Mouse (Mus musculus) kidney, adult 2 months (tissue): Measurements from ENCODE around the gene Polr2a. TPM values are rescaled to one million over a fixed set of nuclear protein-coding genes. Genes with fewer than 3 reads are reported as not detected.

Source experiments
- DNase-seq: peaks from one replicate; pipeline ENCODE4 v3.0.0; 2021
- H3K27ac ChIP-seq: fragments of 200-500 bp; 2 replicates; pipeline ENCODE4 v1.5.1; 2012; ENCODE audit warnings: low read depth, low read length, control low read depth, inconsistent platforms; ENCODE audit not compliant: insufficient read depth
- H3K27me3 ChIP-seq: fragments of 200-500 bp; replicated peaks from 2 replicates; pipeline ENCODE4 v1.6.1; 2012; ENCODE audit warnings: mild to moderate bottlenecking, moderate library complexity, low read length, inconsistent platforms; ENCODE audit not compliant: control insufficient read depth, insufficient read depth
- H3K36me3 ChIP-seq: fragments of 200-500 bp; 2 replicates; pipeline ENCODE4 v1.6.1; 2012; ENCODE audit warnings: mild to moderate bottlenecking, moderate library complexity, low read length, inconsistent platforms; ENCODE audit not compliant: control insufficient read depth, insufficient read depth
- H3K4me1 ChIP-seq: fragments of 200-500 bp; 2 replicates; pipeline ENCODE4 v1.6.1; 2011; ENCODE audit warnings: low read length; ENCODE audit not compliant: control insufficient read depth, insufficient read depth
- H3K4me3 ChIP-seq: fragments of 200-500 bp; 2 replicates; pipeline ENCODE4 v1.5.1; 2011; ENCODE audit warnings: mild to moderate bottlenecking, low read depth, low read length, control low read depth; ENCODE audit not compliant: insufficient read depth
- CTCF ChIP-seq: fragments of 200-500 bp; conservative IDR thresholded peaks from 2 replicates; pipeline ENCODE4 v1.5.1; 2011; ENCODE audit warnings: low read depth, mild to moderate bottlenecking, control low read depth, low read length, moderate library complexity, mixed read lengths; ENCODE audit not compliant: insufficient read depth, insufficient read length
- POLR2A ChIP-seq: fragments of 200-500 bp; IDR thresholded peaks from one replicate; pipeline ENCODE4 v1.6.1; 2011; ENCODE audit warnings: low read depth, low read length, control low read depth
- WGBS: fragments of 180-500 bp; shearing (Covaris S2); methylation state at CpG from one replicate; pipeline ENCODE4 v1.1.7; 2018; 5-methylcytosine and 5-hydroxymethylcytosine counted together
- polyA plus RNA-seq: library from polyadenylated mRNA; depleted of rRNA; stranded (reverse); fragments of >200 nt; gene quantifications from 2 replicates; pipeline ENCODE4 v1.2.3, GENCODE M21; 2012

The Polr2a gene
- polyA plus RNA-seq, 1 experiment, result 37.8 TPM

- Histone ChIP-seq H3K27me3 (no peaks in the 10 kb centered on the region), H3K27ac (no peak overlapping the region), H3K36me3 (no peaks in the 10 kb centered on the region), H3K4me3 (no peak overlapping the region), H3K4me1 (no peaks in the 10 kb centered on the region)
- DNase-seq, result no peak
- TF ChIP-seq POLR2A (no peak), CTCF (no peak)
- WGBS, result 63% methylated on average over 5 of the region's 5 CpGs
Measured at GRCm38 (mm10) chr11:69774961-69775360, 16.5 kb upstream of the Polr2a start.

GRCm38 (mm10) chr11:69767625-69767909 lies 9.1 kb upstream of the Polr2a start:
- TF ChIP-seq CTCF, result no peak
- TF ChIP-seq POLR2A, result no peak
- H3K27me3 ChIP-seq, result no peaks in the 10 kb centered on the region
- WGBS, result 34% methylated on average over 4 of the region's 4 CpGs
- H3K36me3 ChIP-seq, result no peaks in the 10 kb centered on the region
- DNase-seq, result peak; percentile 28
- H3K4me1 ChIP-seq, result peaks cover 10% of the 10 kb centered on the region
- no peak overlapping the region for H3K4me3 ChIP-seq
- H3K27ac ChIP-seq, result no peak overlapping the region; the same call in none of the 2 replicates

- no peaks in the 10 kb centered on the region for H3K36me3 ChIP-seq
- H3K27ac ChIP-seq, result peak overlapping the region; percentile 58
- WGBS, result 46% methylated on average over 13 of the region's 13 CpGs
- peaks cover 10% of the 10 kb centered on the region for H3K4me1 ChIP-seq
- DNase-seq, result no peak
- TF ChIP-seq POLR2A (no peak), CTCF (no peak)
- no peaks in the 10 kb centered on the region for H3K27me3 ChIP-seq
- H3K4me3 ChIP-seq, result peak overlapping the region; percentile 41; the same call in 1 of the 2 replicates
Measured at GRCm38 (mm10) chr11:69766872-69767624, 8.6 kb upstream of the Polr2a start.

GRCm38 (mm10) chr11:69766126-69766609 lies 7.7 kb upstream of the Polr2a start:
- peak overlapping the region; percentile 68 for H3K27ac ChIP-seq
- H3K36me3 ChIP-seq, result no peaks in the 10 kb centered on the region
- H3K27me3 ChIP-seq, result no peaks in the 10 kb centered on the region
- WGBS, result under 1% methylated on average over 37 of the region's 37 CpGs
- no peak for TF ChIP-seq POLR2A
- no peak for TF ChIP-seq CTCF
- H3K4me1 ChIP-seq, result peaks cover 10% of the 10 kb centered on the region
- H3K4me3 ChIP-seq, result peak overlapping the region; percentile 82
- peak; percentile 70 for DNase-seq

DNA sequence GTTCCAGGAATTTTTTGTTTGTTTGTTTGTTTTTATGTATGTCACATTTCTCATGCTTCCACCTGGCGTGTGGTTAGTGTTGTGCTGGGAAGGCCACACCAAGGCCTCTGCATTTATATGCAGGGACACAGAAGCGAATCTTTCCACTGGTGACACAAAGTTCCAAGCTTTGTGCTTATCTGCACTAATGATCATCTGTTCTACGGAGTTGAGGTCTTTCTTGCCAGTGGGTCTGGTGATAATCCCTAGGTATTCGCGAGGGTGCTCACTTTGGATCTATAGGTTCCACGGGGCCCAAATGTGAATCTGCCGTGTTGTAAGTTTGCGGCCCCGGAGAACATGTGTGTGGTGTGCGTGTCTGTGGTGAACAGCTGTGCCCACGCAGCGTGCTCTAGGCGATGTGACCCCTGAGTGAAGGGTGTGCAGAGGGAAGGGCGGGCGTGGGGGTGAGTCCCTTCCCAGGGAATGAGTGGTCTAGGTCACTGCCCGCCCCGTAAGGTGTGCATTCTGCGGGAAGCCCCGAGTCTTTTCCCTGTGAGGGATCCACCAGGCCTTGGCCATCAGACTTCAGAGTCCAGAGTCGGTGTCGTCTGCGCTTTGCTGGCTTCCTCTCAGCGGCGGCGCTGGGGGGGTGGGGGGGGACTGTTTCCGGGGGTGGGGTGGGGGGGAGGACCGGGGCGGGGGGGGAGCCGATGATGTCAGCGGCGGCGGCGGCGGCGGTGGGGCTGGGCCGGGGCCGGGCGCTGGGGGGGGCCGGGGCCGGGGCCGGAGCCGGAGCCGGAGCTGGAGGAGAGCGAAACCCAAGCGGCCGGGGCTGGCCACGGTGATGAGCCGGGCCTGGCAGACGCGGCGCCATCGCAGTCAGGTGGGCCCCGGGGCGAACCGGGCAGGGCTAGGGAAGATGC lies 7.0 kb upstream of the Polr2a start, which contains the start of gene Zbtb4:
Zbtb4 (plus strand) TSS at position 692 of the 905 bp plus-strand sequence.
- H3K4me3 ChIP-seq, result peak within 1 kb of the TSS; percentile 82

DNA sequence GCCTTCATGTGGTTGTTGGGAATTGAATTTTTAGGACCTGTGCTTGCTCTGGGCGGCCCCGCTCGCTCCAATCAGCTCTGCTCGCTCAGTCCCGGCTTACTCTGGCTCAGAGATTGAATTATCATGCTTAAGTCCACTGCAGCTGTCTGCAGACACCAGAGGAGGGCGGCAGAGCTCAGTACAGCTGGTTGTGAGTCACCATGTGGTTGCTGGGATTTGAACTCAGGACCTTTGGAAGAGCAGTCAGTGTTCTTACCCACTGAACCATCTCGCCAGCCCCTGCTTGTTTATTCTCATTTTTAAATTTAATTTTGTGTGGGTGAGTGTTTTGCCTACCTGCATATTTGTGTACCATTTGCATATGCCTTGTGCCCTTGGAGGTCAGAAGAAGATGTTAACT lies 5.1 kb upstream of the Polr2a start:
- H3K27ac ChIP-seq, result no peak overlapping the region
- 78% methylated on average over 7 of the region's 7 CpGs for WGBS
- no peak for DNase-seq
- TF ChIP-seq CTCF (peak; percentile 34), POLR2A (no peak)
- no peaks in the 10 kb centered on the region for H3K27me3 ChIP-seq
- no peaks in the 10 kb centered on the region for H3K36me3 ChIP-seq
- H3K4me1 ChIP-seq, result peaks cover 14% of the 10 kb centered on the region
- H3K4me3 ChIP-seq, result no peak overlapping the region

More for the DNA sequence above, 7.0 kb upstream of the Polr2a start, which contains the start of gene Zbtb4:
- peak; percentile 51 for DNase-seq
- Histone ChIP-seq H3K4me1 (peaks cover 10% of the 10 kb centered on the region), H3K36me3 (no peaks in the 10 kb centered on the region), H3K27ac (peak within 1 kb of the TSS; percentile 79), H3K27me3 (no peaks in the 10 kb centered on the region)
- TF ChIP-seq CTCF (no peak), POLR2A (no peak)
- 18% methylated on average over 45 of the region's 55 CpGs for WGBS

- Histone ChIP-seq H3K27ac (no peak within 1 kb of the TSS), H3K4me3 (no peak within 1 kb of the TSS), H3K27me3 (no peaks in the 10 kb centered on the region), H3K4me1 (peaks cover 6% of the 10 kb centered on the region; the same call in 1 of the 2 replicates), H3K36me3 (no peaks in the 10 kb centered on the region)
- no peak for DNase-seq
- no peak for TF ChIP-seq POLR2A
- no peak for TF ChIP-seq CTCF
- 65% methylated on average over 1 of the region's 1 CpGs for WGBS
Measured at GRCm38 (mm10) chr11:69761868-69762267, 3.4 kb upstream of the Polr2a start, which contains the start of gene Slc35g3. Slc35g3 (minus strand) TSS chr11:69761968.
